Mouse (Mus musculus) lung, adult 2 months (tissue): ENCODE data around the gene Foxn3. TPM values are rescaled to one million over a fixed set of nuclear protein-coding genes. Genes with fewer than 3 reads are reported as not detected.

Experiments
- DNase-seq: peaks from one replicate; pipeline ENCODE4 v3.0.0; 2022
- H3K4me1 ChIP-seq: fragments of 200-500 bp; 2 replicates; pipeline ENCODE4 v1.6.1; 2011; ENCODE audit warnings: low read length; ENCODE audit not compliant: control insufficient read depth, insufficient read depth
- H3K4me3 ChIP-seq: fragments of 200-500 bp; replicated peaks from 2 replicates; pipeline ENCODE3; 2011; ENCODE audit warnings: low read depth, mild to moderate bottlenecking, control low read depth, low read length; ENCODE audit errors: extremely low read depth
- CTCF ChIP-seq: fragments of 200-500 bp; IDR thresholded peaks from 2 replicates; pipeline ENCODE4 v1.5.1; 2011; ENCODE audit warnings: mild to moderate bottlenecking, low read length, control low read depth; ENCODE audit not compliant: insufficient read depth
- POLR2A ChIP-seq: fragments of 200-500 bp; IDR thresholded peaks from 2 replicates; pipeline ENCODE4 v1.6.1; 2011; ENCODE audit warnings: low read depth, mild to moderate bottlenecking, control low read depth, low read length, borderline replicate concordance; ENCODE audit errors: extremely low read depth
- WGBS: fragments of 180-500 bp; shearing (Covaris S2); methylation state at CpG from one replicate; pipeline ENCODE4 v1.1.7; 2018; 5-methylcytosine and 5-hydroxymethylcytosine counted together
- polyA plus RNA-seq: library from polyadenylated mRNA; depleted of rRNA; stranded (reverse); fragments of >200 nt; gene quantifications from 2 replicates; pipeline ENCODE4 v1.2.3, GENCODE M21; 2012

The Foxn3 gene
- polyA plus RNA-seq, 1 experiment = 48.2 TPM

- no peak for DNase-seq
- WGBS = 53% methylated on average over 3 of the region's 3 CpGs
- Histone ChIP-seq H3K4me1 (peaks cover 8% of the 10 kb centered on the region), H3K4me3 (no peak overlapping the region)
- TF ChIP-seq POLR2A = no peak
- TF ChIP-seq CTCF = no peak
Observed at GRCm38 (mm10) chr12:99515481-99515880, 47.9 kb downstream of the Foxn3 start.

- 87% methylated on average over 5 of the region's 5 CpGs for WGBS
- TF ChIP-seq POLR2A (no peak), CTCF (no peak)
Observed at GRCm38 (mm10) chr12:99511644-99512043, 51.7 kb downstream of the Foxn3 start.

GRCm38 (mm10) chr12:99510759-99511158, 52.6 kb downstream of the Foxn3 start:
- TF ChIP-seq POLR2A (no peak), CTCF (no peak)
- no peak for DNase-seq
- Histone ChIP-seq H3K4me3 (no peak overlapping the region), H3K4me1 (peaks cover 8% of the 10 kb centered on the region)
- WGBS = 66% methylated on average over 5 of the region's 5 CpGs

More at GRCm38 (mm10) chr12:99511644-99512043, 51.7 kb downstream of the Foxn3 start:
- H3K4me3 ChIP-seq = no peak overlapping the region
- H3K4me1 ChIP-seq = peaks cover 8% of the 10 kb centered on the region
- no peak for DNase-seq

GRCm38 (mm10) chr12:99502225-99502624, 61.2 kb downstream of the Foxn3 start:
- TF ChIP-seq CTCF (no peak), POLR2A (no peak)
- 82% methylated on average over 4 of the region's 4 CpGs for WGBS
- Histone ChIP-seq H3K4me1 (no peaks in the 10 kb centered on the region), H3K4me3 (no peak overlapping the region)
- no peak for DNase-seq

GRCm38 (mm10) chr12:99498978-99499694, 64.2 kb downstream of the Foxn3 start:
- TF ChIP-seq POLR2A (no peak), CTCF (no peak)
- no peak for DNase-seq
- Histone ChIP-seq H3K4me3 (no peak overlapping the region), H3K4me1 (no peaks in the 10 kb centered on the region)
- 66% methylated on average over 9 of the region's 9 CpGs for WGBS

- no peak for TF ChIP-seq CTCF
- no peak for TF ChIP-seq POLR2A
- no peak overlapping the region for H3K4me3 ChIP-seq
- WGBS = 63% methylated on average over 18 of the region's 18 CpGs
Observed at GRCm38 (mm10) chr12:99498189-99498977, 65.0 kb downstream of the Foxn3 start.

GRCm38 (mm10) chr12:99496945-99497344, 66.4 kb downstream of the Foxn3 start:
- Histone ChIP-seq H3K4me3 (no peak overlapping the region), H3K4me1 (no peaks in the 10 kb centered on the region)
- no peak for DNase-seq
- WGBS = 56% methylated on average over 3 of the region's 3 CpGs
- TF ChIP-seq CTCF = no peak
- TF ChIP-seq POLR2A = no peak

More at GRCm38 (mm10) chr12:99498189-99498977, 65.0 kb downstream of the Foxn3 start:
- DNase-seq = no peak
- no peaks in the 10 kb centered on the region for H3K4me1 ChIP-seq

GRCm38 (mm10) chr12:99490216-99490615, 73.2 kb downstream of the Foxn3 start:
- DNase-seq = no peak
- WGBS = 85% methylated on average over 6 of the region's 6 CpGs
- no peak for TF ChIP-seq POLR2A
- TF ChIP-seq CTCF = no peak
- Histone ChIP-seq H3K4me3 (no peak overlapping the region), H3K4me1 (no peaks in the 10 kb centered on the region)

GRCm38 (mm10) chr12:99489001-99489592, 74.3 kb downstream of the Foxn3 start:
- 76% methylated on average over 4 of the region's 4 CpGs for WGBS
- no peak for DNase-seq

GRCm38 (mm10) chr12:99480372-99480771, 83.0 kb downstream of the Foxn3 start:
- Histone ChIP-seq H3K4me1 (no peaks in the 10 kb centered on the region), H3K4me3 (no peak overlapping the region)
- DNase-seq = no peak
- TF ChIP-seq CTCF (no peak), POLR2A (no peak)
- 94% methylated on average over 3 of the region's 3 CpGs for WGBS

More at GRCm38 (mm10) chr12:99489001-99489592, 74.3 kb downstream of the Foxn3 start:
- TF ChIP-seq CTCF (no peak), POLR2A (no peak)
- H3K4me1 ChIP-seq = no peaks in the 10 kb centered on the region
- H3K4me3 ChIP-seq = no peak overlapping the region

- no peak for TF ChIP-seq POLR2A
- TF ChIP-seq CTCF = no peak
- WGBS = 23% methylated on average over 5 of the region's 5 CpGs
- no peak overlapping the region for H3K4me3 ChIP-seq
- no peak for DNase-seq
- H3K4me1 ChIP-seq = peaks cover 3% of the 10 kb centered on the region
Observed at GRCm38 (mm10) chr12:99474176-99474575, 89.2 kb downstream of the Foxn3 start.
